Mouse (Mus musculus): ENCODE results near the gene Mecom.

The Mecom gene

DNA sequence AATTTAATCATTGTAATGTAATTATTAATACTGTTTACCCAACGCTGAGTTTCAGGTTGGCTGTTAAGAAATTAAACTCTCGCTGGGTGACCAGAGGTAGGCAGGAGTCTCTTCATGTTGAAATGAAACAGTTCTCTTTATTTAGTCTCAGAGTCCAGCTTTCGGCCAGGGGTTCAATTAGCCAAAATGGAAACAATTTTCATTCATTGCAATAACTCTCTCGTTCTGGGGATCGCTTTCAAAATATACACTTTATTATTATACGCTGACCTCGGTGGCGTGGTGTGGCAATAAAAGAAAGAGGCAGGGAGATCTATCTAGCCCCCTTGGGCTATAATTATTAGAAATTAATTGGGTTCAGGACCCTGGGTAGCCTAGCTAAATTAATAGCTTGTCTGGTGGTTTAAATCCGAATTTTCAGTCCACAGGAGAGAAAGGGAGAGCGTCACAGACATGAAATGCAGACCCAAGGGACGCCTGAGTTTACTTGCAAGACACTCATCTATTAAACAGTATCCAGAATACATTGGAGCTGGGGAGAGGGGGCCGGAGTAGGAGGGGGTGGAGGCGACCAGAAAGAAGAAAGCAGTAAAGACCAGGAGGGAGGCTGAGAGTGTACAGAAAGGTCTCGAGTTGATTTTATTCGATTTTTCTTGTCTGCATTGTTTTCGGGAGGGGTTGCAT, 34.4 kb downstream of the Mecom start:
- peak; percentile 48 for DNase-seq

DNA sequence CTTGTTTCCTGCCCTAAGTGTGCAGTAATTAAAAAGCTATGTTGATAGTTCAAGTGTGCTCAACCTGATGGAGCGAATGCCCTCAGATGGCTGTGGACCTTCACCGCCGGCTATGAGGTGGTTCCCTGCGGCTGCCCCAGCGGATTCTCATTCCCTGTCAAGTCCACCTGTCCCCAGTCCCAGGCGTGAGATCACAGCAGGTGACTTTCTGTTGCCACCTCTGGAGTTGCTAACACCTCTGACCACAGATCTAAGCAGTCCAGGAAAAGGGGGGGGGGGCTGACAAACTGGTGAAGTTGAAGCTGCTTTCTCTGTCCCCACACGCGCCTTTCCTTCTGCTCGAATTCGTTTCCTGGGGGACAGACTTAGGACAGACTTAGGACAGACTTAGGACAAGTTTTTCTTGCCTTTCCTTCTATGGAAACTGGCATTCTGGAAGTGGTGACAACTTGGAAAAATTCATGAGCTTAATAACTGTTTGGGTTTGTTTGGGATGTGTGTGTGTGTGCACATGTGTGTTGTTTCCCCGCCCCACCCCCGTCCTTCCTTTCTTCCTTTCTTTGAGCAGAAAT, 35.3 kb downstream of the Mecom start:
- DNase-seq = no peak

DNA sequence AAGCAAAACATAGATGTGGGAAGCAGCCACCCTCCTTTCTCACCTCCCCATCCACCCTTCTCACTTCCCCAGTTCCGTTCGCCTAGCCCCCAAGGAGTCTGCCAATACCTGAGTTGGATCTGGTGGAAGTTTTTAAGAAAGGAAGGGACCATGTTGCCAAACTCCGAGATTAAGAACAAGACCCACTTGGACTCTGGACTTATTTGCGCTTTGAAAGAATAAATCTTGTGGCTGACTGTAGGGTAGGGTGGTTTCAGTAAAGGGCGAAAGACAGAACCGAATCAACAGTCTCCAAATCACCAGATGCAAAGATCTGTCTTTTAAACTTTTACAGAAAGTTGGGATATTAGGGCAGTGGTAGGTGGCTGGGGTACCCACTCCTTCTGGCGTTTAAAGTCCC, 36.0 kb downstream of the Mecom start:
- DNase-seq = no peak

DNA sequence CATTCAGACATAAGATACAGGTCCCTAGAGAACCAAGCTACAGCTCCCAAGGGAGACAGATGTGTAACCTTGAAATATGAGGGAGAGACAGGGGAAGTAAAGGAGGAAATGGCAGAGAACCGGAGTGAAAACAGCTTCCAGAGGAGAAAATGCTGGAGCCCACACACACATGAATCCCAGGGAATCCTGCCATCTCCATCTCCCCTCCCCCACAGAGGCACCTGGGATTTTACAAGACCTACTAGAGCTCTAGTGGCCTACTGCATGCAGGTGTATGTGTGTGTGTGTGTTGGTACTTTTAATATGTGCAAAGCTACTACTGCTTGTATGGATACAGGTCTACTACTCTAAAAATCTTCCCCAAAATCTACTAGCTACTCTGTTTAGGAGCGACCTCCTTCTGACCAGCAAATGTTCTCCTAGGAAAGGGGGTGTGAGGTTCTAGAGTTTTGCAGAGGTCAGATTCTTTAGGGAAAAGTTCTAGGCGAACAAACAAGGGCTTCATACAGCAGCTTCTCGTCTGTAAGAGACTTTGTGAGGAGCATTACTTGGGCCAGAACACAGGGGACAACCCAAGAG, 36.7 kb downstream of the Mecom start:
- no peak for DNase-seq

DNA sequence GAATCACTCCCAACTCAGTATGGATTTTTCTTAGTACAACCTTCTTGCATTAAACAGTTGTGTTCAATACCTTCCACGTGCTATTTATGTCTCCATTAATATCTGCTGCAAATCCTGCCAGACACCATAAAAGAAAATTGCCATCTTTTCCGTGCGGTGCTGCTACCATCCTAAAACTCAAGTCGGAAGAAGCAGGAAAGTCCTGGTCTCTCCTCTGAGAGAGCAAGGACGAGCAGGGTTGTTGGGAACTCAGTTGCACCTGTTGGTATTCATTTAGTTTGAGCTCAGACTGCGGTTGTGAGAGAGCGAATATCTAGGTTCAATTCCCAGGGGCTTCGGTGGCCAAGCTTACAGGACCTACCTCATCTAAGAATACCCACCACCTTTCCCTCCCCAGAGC, 37.2 kb downstream of the Mecom start:
- no peak for DNase-seq

DNA sequence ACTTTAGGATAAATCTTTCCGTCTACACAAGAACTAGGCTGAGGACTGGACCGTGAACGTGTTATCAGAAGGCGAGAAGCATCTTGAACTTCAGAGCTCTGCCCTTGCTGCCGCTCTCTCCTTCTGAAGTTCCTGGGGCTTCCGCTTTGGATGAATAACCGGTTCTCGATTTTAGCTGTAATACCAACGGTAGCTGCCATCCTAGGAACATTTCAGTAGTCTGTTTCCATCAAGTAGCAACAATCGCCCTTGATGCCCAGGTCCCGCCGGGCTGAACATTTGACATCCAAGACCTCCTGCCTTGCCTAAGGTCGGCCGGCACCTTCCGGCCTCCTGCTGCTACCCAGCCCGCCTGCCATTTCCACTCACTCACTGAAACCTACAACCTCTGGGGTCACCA, 37.7 kb downstream of the Mecom start:
- DNase-seq = peak; percentile 65

DNA sequence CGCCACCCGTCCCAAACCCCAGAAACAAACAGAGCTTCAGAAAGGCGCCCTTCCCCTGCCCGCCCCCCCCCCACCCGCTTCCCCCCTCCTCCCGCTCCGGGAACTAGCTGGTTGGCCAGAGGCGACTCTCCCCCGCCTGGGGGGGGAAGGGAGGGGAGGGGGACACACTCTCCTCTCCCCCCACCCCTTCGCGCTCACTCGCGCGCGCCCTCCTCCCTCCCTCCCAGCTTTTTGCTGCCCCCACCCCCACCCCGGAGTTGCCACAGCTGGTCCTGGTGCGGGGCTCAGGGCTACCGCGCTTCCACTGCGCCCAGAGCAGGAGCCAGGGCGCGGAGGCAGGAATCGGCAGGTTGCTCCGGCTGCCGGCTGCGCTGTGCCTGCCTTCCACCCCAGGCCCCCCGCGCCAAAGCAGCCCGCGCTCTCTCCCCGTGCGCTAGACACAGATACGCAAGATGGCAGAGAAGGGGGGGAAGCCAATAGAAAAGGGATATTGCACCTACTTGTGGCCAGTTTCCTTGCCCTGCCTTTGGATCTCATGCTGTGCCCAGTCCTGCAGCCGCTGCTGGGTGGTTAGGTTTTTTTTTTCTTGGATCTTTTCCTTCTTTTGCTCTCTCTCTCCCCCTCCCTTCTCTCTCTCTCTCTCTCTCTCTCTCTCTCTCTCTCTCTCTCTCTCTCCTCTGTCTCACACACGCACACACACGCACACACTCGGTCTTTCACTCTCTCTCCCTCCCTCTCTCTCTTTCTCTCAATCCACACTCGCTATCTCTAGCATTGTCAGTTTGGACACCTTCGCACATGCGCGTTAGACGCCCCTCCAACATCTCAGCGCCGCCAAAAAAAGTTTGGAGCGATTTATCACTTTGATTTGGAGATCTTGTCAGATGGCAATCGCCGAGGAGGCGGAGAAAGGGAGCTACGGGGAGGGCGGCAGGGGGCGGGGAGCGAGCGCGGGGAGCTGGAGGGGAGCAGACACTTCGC, 38.6 kb downstream of the Mecom start:
- peak; percentile 90 for DNase-seq

DNA sequence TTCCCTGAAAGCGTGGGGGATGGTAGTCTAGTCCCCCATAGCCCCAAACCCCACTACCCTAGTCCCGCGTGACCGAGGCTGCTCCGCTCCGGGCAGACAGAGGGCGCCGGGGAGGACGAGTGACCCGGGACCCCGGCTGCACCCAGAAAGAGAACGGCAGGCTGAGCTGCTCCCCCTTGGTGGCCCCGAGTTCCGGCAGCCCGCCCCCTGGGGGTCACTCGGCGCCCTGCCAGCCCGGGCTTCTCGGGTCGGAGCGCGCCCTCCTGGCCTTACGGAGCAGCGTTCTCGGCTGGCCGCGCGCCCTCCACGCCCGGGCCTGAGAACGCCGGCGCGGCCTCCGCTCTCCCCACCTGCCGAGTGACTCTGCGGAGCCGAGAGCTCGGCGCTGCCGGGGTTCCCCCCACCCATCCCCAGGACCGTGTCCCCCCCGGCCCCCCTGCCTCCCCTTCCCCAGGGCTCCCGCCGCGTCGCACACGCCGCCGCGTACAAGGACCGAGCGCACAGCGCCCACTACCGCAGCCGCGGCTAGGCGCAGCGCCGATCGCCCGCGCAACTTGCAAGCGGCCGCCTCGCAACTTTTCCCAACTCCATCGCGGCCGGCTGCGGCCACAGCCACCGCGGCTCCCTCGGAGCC, 39.4 kb downstream of the Mecom start:
- peak; percentile 93 for DNase-seq

DNA sequence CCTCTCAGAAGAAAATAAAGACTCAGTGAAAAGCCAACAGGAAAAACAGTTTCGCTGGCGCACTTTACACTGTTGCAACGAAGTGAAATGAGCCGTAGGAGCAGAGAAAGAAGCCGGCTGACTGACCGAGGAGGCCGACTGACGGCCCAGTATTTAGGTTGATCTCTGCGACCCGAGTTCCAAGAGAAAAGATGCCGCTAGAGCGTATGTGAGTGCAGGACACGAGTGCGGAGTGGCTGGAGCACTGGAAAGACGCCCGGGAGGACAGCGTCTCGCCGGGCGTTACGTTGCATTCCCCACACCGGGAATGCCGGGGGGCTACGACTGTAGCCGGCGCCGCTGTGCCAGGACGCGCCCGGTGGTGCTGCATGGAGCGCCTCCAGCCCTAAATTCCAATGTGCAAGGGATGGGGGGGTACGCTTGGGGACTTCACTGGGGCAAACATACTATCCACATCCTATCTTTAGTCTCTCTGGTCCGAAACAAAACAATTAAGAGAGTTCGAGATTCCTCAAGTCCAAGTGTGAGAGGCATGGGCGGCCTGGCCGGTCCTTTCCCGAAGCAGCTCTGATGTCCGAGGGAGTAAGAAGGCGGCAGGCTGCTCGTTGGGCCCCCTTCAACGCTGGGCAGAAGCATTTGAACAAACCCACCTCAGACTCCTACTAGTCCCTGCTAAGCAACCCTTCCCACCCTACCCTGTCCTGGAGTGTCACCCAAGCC, 40.1 kb downstream of the Mecom start:
- DNase-seq = peak; percentile 72

DNA sequence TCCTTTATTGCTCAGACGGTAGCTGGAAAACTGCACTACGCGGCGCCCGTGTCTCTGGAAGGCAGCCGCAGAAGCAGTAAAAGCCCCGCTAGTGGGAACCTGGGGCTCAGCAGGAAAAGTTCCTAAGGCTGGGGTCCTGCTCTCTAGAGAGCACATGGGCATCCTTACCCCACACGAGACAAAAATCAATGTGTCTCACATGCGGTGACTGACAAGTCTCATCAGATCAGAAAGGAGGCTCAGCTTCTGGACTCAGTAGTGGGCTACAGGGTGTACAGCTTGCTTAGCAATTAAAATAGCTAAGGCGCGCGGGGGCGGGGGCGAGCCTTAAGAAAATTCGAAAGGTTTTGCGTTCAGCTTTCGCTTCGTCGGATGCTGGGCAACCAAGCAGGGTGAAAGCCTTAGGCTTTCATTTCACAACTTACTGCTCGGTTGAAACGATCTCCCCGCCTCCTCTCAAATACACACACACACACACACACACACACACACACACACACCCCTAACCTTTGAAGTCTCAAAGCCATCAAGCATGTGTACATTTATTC, 40.7 kb downstream of the Mecom start:
- peak; percentile 78 for DNase-seq

DNA sequence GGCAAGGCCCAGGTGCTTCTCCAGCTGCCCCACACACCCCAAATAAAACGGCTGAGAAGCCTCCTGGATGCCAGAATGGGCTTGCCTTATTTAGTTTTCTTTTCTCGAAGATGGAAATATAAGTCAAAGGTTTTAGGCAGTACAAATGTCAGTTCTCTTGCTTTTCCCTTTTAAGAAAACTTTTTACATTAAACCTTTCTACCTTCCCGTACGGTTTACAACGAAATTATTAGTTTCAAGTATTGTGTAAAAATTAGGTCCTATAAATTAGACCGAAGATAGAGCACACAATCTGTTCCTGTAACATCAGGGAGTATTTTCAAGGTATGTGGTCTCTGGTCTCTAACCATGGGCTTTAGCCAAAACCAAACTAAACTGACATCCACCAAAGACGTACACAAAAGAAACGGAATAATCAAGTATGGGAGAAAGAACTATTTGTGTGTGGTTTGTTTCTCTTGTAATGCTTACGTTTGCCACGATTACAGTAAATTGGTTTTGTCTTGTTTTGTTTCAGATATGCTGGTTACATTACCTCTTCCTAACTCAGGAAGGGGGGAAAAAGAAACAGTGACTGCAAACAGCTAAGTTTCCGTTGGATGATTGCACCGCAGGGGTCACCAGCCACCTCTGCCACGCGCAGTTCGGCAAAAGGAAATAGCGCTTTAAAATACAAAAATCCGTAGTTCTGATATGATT, 41.3 kb downstream of the Mecom start:
- DNase-seq = no peak

DNA sequence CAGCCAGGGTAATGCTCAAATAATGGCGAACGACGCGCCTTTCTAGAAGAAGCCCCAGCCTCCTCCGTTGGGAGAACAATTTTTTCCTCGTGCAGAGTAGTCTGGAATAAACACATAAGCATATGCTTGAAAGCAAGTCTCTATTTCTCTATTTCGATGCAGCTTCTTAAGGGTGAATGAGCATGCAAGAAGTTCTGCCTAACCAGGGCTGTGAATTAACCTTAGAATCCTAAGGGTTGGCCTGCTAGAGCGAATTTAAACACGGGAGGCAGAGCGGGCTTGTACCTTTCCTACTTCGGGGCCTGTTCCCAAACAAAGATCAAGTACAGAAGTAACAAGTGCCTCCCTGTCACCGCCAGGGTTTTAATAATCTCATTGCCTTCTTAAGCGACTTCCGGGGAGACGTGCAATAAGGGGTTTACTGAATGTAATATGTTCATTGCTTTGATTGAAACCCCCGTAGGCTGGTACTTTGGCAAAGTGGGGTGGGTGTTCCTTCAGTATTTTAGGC, 42.0 kb downstream of the Mecom start:
- DNase-seq = peak; percentile 43

DNA sequence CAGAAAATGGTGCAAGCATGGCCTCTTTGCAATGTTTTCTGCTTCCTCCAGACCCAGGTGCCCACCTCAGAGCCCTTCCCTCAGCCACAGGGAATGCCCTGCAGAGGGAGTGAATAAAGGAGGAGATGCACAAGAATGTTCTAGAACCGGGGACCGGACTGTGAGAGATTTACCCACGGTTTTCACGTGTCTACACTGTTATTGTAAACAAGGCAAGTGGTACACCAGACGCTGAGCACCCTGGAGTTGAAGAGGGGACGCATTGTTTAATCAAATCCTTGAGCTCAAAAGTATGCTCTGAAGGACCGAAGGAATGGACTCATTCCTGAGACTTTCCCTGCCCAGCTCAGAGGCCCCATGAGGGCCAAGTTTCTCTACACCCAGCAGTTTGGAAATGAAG, 43.2 kb downstream of the Mecom start:
- no peak for DNase-seq

DNA sequence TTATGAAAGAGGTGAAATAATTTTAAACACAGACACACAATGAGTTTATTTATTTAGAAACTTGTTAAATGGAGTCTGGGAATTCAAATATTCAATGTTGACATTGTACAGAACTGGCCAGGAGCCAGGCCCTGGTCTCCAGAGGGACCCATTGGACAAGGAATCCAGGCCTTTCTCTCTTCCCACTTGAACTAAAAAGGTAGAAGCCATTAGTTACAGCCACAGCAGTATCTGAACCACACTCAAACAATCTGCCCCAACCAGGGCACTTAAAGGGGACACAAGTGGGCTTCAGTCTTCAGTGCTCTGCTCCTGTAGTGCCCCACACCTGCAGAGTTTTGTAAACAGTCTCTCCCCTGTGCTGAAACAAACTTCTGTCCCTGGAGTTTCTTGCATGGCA, 44.0 kb downstream of the Mecom start:
- DNase-seq = no peak

DNA sequence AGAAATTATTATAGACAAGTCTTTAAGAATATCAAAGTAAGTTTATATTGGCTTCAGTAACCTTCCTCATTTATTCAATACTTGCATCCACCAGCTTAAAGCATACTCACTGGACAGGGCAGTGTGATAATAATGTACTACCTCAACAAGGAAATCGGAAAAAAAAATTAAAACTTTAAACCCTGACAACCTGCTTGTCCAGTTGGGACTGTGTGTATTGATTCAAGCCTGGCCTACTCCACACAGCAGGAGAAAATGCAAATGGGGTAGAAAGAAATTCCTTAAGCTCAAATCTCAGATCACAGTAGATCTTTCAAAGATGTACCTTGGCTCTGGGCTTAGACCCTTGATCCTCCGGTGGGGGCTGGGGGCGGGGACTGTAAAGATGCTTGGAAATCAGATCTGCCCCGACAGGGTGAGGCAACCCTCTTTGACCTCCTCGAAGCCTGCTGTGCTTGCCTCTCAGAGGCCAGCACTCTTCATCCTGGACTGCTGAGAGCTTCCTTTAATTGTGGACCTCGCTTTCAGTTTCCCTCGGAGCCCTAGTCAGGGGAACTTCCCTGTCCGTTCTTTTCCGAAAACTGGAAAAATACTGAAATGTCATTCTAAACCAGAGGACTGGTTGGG, 49.5 kb downstream of the Mecom start:
- peak; percentile 56 for DNase-seq

DNA sequence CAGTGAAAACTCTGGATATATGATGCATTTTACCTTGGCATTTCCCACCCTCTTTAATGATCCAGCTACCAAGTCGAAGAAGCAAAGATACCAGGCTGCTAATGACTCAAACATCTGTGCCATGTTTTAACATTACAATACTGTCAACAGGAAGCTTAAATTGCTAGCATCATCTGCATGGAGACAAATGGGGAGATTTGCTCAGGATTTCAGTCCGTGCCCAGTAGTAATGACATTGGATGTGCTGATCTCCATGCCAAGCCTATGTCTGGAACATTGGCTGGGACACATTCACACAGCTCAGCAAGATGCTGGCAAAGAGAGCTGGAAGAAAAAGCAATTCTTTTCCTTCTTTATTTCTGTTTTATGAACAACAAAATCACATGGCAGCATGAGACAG, 53.4 kb downstream of the Mecom start:
- DNase-seq = no peak

DNA sequence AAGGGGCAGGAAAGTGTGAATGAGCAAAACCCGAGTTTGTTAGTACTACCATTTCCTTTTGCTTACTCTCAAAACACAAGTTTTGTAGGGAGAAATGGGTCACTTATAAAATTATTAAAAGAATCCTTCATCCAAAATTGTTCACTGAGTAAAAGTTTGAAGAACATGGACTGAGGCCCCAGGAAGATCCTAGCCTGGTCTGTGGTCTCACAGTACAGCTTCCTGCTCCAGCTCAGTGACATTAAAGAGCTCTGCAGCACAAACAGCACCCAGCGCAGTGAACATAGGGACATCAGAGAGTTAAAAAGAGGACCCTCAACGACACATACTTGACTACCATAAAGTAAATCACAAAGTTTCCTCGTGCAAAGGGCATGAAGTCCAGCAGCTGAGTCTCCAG, 59.0 kb downstream of the Mecom start:
- no peak for DNase-seq

DNA sequence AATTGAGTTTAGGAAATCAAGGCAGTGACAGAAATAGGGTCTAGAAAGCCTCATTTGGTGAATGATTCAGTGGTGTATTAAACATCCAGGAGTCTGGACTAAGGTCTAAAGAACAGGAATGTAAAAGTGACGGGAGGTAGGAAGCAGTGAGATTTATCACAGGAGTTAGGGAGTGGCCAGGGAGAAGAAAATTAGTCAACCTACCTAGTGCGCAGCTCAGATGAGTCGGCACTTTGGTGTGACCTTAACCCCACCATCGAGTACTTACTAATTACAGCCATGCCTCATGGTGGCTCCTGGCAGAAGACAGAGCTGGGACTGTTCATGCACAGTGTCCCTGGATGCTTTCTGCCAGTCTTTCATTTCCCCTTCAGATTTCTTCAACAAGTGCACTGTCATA, 61.4 kb downstream of the Mecom start:
- no peak for DNase-seq

DNA sequence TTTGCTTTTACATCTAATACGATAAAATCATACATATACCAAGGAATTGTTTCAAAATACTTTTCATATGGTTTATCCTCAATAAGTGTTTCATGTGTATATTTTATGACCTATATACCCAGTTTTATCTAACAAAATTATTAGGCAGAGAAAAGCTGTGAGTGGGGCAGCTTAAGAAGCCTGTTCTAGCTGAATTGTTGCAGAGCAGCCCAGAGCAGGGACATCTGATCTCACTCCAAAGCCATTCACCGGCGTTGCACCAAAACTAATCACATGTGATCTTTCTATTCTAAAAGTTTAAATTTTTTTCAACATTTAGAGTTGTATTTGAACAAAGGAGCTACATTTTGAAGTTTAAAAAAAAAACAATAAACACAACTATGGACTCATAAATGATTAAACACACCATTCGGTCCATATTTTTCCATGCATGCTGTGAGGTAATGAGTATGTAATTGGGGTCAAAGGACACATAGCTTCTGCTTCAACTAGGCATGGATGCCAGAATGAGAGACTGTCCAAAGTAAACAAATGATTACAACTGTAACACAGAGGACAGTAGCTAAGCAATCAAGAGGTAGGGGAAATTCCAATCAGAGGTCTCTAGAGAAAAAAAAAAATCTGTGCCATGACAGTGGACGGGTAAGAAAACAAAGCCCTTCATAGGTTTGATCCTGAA, 64.7 kb downstream of the Mecom start:
- DNase-seq = no peak

DNA sequence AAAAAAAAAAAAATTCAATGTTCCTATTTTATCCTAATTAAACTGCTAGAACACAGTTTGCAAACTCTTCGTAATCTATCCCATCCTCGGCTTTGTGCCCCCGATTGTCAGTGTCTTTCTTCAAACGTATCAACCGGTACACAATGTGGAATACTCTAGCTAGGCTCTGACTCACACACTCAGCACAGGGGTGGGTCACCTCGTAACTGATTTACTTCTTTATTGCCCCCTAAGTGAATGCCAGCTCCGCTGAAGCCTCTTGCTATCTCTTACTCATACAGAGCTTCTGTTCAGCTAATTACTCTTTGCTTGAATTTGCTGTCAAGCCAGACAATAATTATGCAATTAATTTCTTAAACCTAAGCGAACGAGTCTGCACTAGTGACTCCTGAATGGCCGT, 66.1 kb downstream of the Mecom start:
- DNase-seq = no peak

All from embryo, embryonic 11 days (tissue).